Mouse (Mus musculus) hindbrain, embryonic 13.5 days (tissue): ENCODE data around the gene Igfbp4. TPM values are rescaled to one million over a fixed set of nuclear protein-coding genes. Genes with fewer than 3 reads are reported as not detected.

Experiments
- ATAC-seq: fragments of 200-750 bp; cut with Nextera tagmentation; 2 replicates; pipeline ENCODE4 v1.8.0; 2017; ENCODE audit warnings: moderate TSS enrichment; ENCODE audit not compliant: low FRiP score
- H3K27ac ChIP-seq: fragments of 300-500 bp; sonication (generic); 2 replicates; pipeline ENCODE4 v1.5.1; 2015; ENCODE audit warnings: inconsistent platforms, mild to moderate bottlenecking, moderate library complexity
- H3K27me3 ChIP-seq: fragments of 300-500 bp; sonication (generic); 2 replicates; pipeline ENCODE4 v1.6.1; 2015; ENCODE audit warnings: mild to moderate bottlenecking, inconsistent platforms
- H3K36me3 ChIP-seq: fragments of 300-500 bp; sonication (generic); 2 replicates; pipeline ENCODE4 v1.6.1; 2015; ENCODE audit warnings: mild to moderate bottlenecking, inconsistent platforms
- H3K4me1 ChIP-seq: fragments of 300-500 bp; sonication (generic); replicated peaks from 2 replicates; pipeline ENCODE4 v1.6.1; 2015; ENCODE audit warnings: inconsistent platforms
- H3K4me2 ChIP-seq: fragments of 300-500 bp; sonication (generic); 2 replicates; pipeline ENCODE4 v1.6.1; 2015; ENCODE audit warnings: inconsistent platforms, mild to moderate bottlenecking, moderate library complexity
- H3K4me3 ChIP-seq: fragments of 300-500 bp; sonication (generic); 2 replicates; pipeline ENCODE4 v1.5.1; 2015; ENCODE audit warnings: mild to moderate bottlenecking, inconsistent platforms
- H3K9ac ChIP-seq: fragments of 300-500 bp; sonication (generic); 2 replicates; pipeline ENCODE4 v1.6.1; 2015; ENCODE audit warnings: mild to moderate bottlenecking, inconsistent platforms
- H3K9me3 ChIP-seq: fragments of 300-500 bp; sonication (generic); 2 replicates; pipeline ENCODE4 v1.6.1; 2016; ENCODE audit warnings: inconsistent platforms
- WGBS: fragments of 180-500 bp; shearing (Covaris S2); methylation state at CpG from one replicate; pipeline ENCODE4 v1.1.7; 2015; 5-methylcytosine and 5-hydroxymethylcytosine counted together
- polyA plus RNA-seq: library from polyadenylated mRNA; unstranded; fragments of >200 nt; fragmentation: Nextera tagmentation; extraction: Ambion mirVana; gene quantifications from 2 replicates; pipeline ENCODE4 v1.2.1, GENCODE M21; 2015

The Igfbp4 gene
- polyA plus RNA-seq, 1 experiment from 2014 or later: 194 TPM

- Histone ChIP-seq H3K9me3 (no peaks in the 10 kb centered on the region), H3K27me3 (0 out of 2 replicates have a peak, but pooled peaks cover 3% of the 10 kb centered on the region), H3K9ac (no peak overlapping the region), H3K4me3 (no peak overlapping the region), H3K36me3 (no peaks in the 10 kb centered on the region), H3K27ac (no peak overlapping the region), H3K4me2 (no peak overlapping the region), H3K4me1 (peaks cover 24% of the 10 kb centered on the region)
- 88% methylated on average over 8 of the region's 8 CpGs for WGBS
- no peak for ATAC-seq
Measured at GRCm38 (mm10) chr11:99067591-99067990, 26.5 kb downstream of the Igfbp4 start.

GRCm38 (mm10) chr11:99068455-99068854 is 27.4 kb downstream of the Igfbp4 start:
- Histone ChIP-seq H3K9me3 (no peaks in the 10 kb centered on the region), H3K27ac (no peak overlapping the region), H3K4me3 (no peak overlapping the region), H3K4me1 (peaks cover 18% of the 10 kb centered on the region), H3K4me2 (no peak overlapping the region), H3K9ac (no peak overlapping the region), H3K36me3 (no peaks in the 10 kb centered on the region), H3K27me3 (0 out of 2 replicates have a peak, but pooled peaks cover 3% of the 10 kb centered on the region)
- ATAC-seq: no peak
- WGBS: 88% methylated on average over 5 of the region's 5 CpGs

- H3K27ac ChIP-seq: no peak overlapping the region
- H3K4me3 ChIP-seq: no peak overlapping the region
- H3K4me1 ChIP-seq: peaks cover 19% of the 10 kb centered on the region
- peak overlapping the region; percentile 24 for H3K9ac ChIP-seq
- 0 out of 2 replicates have a peak, but pooled peaks cover 3% of the 10 kb centered on the region for H3K27me3 ChIP-seq
- WGBS: 10% methylated on average over 6 of the region's 6 CpGs
- no peaks in the 10 kb centered on the region for H3K36me3 ChIP-seq
- no peaks in the 10 kb centered on the region for H3K9me3 ChIP-seq
- ATAC-seq: no peak
- H3K4me2 ChIP-seq: no peak overlapping the region
Measured at GRCm38 (mm10) chr11:99071866-99072265, 30.8 kb downstream of the Igfbp4 start.

- no peak overlapping the region for H3K4me3 ChIP-seq
- WGBS: 64% methylated on average over 5 of the region's 5 CpGs
- H3K9me3 ChIP-seq: no peaks in the 10 kb centered on the region
- no peak overlapping the region for H3K27ac ChIP-seq
- H3K36me3 ChIP-seq: no peaks in the 10 kb centered on the region
- H3K9ac ChIP-seq: no peak overlapping the region
- H3K27me3 ChIP-seq: 0 out of 2 replicates have a peak, but pooled peaks cover 3% of the 10 kb centered on the region
- no peak overlapping the region for H3K4me2 ChIP-seq
- ATAC-seq: no peak
- peaks cover 19% of the 10 kb centered on the region for H3K4me1 ChIP-seq
Measured at GRCm38 (mm10) chr11:99073781-99074180, 32.7 kb downstream of the Igfbp4 start.

GRCm38 (mm10) chr11:99076744-99077319 is 35.8 kb downstream of the Igfbp4 start:
- H3K4me1 ChIP-seq: peaks cover 12% of the 10 kb centered on the region
- H3K9ac ChIP-seq: no peak overlapping the region
- WGBS: 79% methylated on average over 5 of the region's 5 CpGs
- no peaks in the 10 kb centered on the region for H3K27me3 ChIP-seq
- ATAC-seq: no peak
- H3K9me3 ChIP-seq: no peaks in the 10 kb centered on the region
- H3K4me3 ChIP-seq: no peak overlapping the region
- H3K4me2 ChIP-seq: no peak overlapping the region
- no peaks in the 10 kb centered on the region for H3K36me3 ChIP-seq
- H3K27ac ChIP-seq: no peak overlapping the region

- Histone ChIP-seq H3K27ac (no peak overlapping the region), H3K4me1 (peaks cover 7% of the 10 kb centered on the region; the same call in 1 of the 2 replicates), H3K27me3 (no peaks in the 10 kb centered on the region), H3K9ac (no peak overlapping the region), H3K36me3 (no peaks in the 10 kb centered on the region), H3K9me3 (no peaks in the 10 kb centered on the region), H3K4me3 (no peak overlapping the region), H3K4me2 (no peak overlapping the region)
- no peak for ATAC-seq
- 91% methylated on average over 8 of the region's 8 CpGs for WGBS
Measured at GRCm38 (mm10) chr11:99077869-99078268, 36.8 kb downstream of the Igfbp4 start.

- H3K4me3 ChIP-seq: no peak overlapping the region
- H3K9ac ChIP-seq: no peak overlapping the region
- H3K4me2 ChIP-seq: no peak overlapping the region
- 0 out of 2 replicates have a peak, but pooled peaks cover 2% of the 10 kb centered on the region for H3K4me1 ChIP-seq
- H3K9me3 ChIP-seq: no peaks in the 10 kb centered on the region
- no peak for ATAC-seq
- no peaks in the 10 kb centered on the region for H3K36me3 ChIP-seq
- H3K27ac ChIP-seq: no peak overlapping the region
- WGBS: 84% methylated on average over 9 of the region's 9 CpGs
- H3K27me3 ChIP-seq: no peaks in the 10 kb centered on the region
Measured at GRCm38 (mm10) chr11:99080902-99081543, 40.0 kb downstream of the Igfbp4 start.

GRCm38 (mm10) chr11:99081566-99081965 is 40.5 kb downstream of the Igfbp4 start:
- H3K9me3 ChIP-seq: no peaks in the 10 kb centered on the region

GRCm38 (mm10) chr11:99082098-99082497 is 41.1 kb downstream of the Igfbp4 start:
- no peak overlapping the region for H3K27ac ChIP-seq
- no peak overlapping the region for H3K9ac ChIP-seq
- ATAC-seq: no peak
- no peaks in the 10 kb centered on the region for H3K27me3 ChIP-seq
- 83% methylated on average over 8 of the region's 8 CpGs for WGBS
- H3K4me3 ChIP-seq: no peak overlapping the region
- no peak overlapping the region for H3K4me2 ChIP-seq
- no peaks in the 10 kb centered on the region for H3K9me3 ChIP-seq
- H3K36me3 ChIP-seq: no peaks in the 10 kb centered on the region
- 0 out of 2 replicates have a peak, but pooled peaks cover 2% of the 10 kb centered on the region for H3K4me1 ChIP-seq

More at GRCm38 (mm10) chr11:99081566-99081965, 40.5 kb downstream of the Igfbp4 start:
- H3K27me3 ChIP-seq: no peaks in the 10 kb centered on the region
- H3K9ac ChIP-seq: no peak overlapping the region
- H3K4me2 ChIP-seq: no peak overlapping the region
- no peak overlapping the region for H3K4me3 ChIP-seq
- ATAC-seq: no peak
- 0 out of 2 replicates have a peak, but pooled peaks cover 2% of the 10 kb centered on the region for H3K4me1 ChIP-seq
- WGBS: 72% methylated on average over 3 of the region's 3 CpGs
- H3K27ac ChIP-seq: no peak overlapping the region
- H3K36me3 ChIP-seq: no peaks in the 10 kb centered on the region

- no peak overlapping the region for H3K27ac ChIP-seq
- H3K36me3 ChIP-seq: no peaks in the 10 kb centered on the region
- H3K4me3 ChIP-seq: no peak overlapping the region
- ATAC-seq: no peak
- H3K4me2 ChIP-seq: no peak overlapping the region
- H3K4me1 ChIP-seq: 0 out of 2 replicates have a peak, but pooled peaks cover 2% of the 10 kb centered on the region
- WGBS: 90% methylated on average over 8 of the region's 8 CpGs
- H3K9ac ChIP-seq: no peak overlapping the region
- H3K27me3 ChIP-seq: no peaks in the 10 kb centered on the region
- H3K9me3 ChIP-seq: no peaks in the 10 kb centered on the region
Measured at GRCm38 (mm10) chr11:99083516-99083915, 42.5 kb downstream of the Igfbp4 start.

- H3K4me1 ChIP-seq: 0 out of 2 replicates have a peak, but pooled peaks cover 2% of the 10 kb centered on the region
- no peak overlapping the region for H3K4me2 ChIP-seq
- H3K9ac ChIP-seq: no peak overlapping the region
- H3K4me3 ChIP-seq: no peak overlapping the region
- WGBS: 83% methylated on average over 9 of the region's 9 CpGs
- ATAC-seq: no peak
- no peaks in the 10 kb centered on the region for H3K36me3 ChIP-seq
- no peak overlapping the region for H3K27ac ChIP-seq
- no peaks in the 10 kb centered on the region for H3K9me3 ChIP-seq
- no peaks in the 10 kb centered on the region for H3K27me3 ChIP-seq
Measured at GRCm38 (mm10) chr11:99084366-99084765, 43.3 kb downstream of the Igfbp4 start.

GRCm38 (mm10) chr11:99088486-99088885 is 47.4 kb downstream of the Igfbp4 start:
- 74% methylated on average over 2 of the region's 2 CpGs for WGBS
- H3K9ac ChIP-seq: no peak overlapping the region
- H3K36me3 ChIP-seq: no peaks in the 10 kb centered on the region
- no peak overlapping the region for H3K27ac ChIP-seq
- H3K9me3 ChIP-seq: no peaks in the 10 kb centered on the region
- H3K4me3 ChIP-seq: no peak overlapping the region
- H3K4me2 ChIP-seq: no peak overlapping the region
- H3K27me3 ChIP-seq: no peaks in the 10 kb centered on the region
- ATAC-seq: no peak
- no peaks in the 10 kb centered on the region for H3K4me1 ChIP-seq
